Mouse (Mus musculus) embryonic facial prominence, embryonic 10.5 days (tissue): Measurements from ENCODE around the gene Rcc2. TPM values are rescaled to one million over a fixed set of nuclear protein-coding genes. Genes with fewer than 3 reads are reported as not detected.

ENCODE experiments used
- DNase-seq: peaks from one replicate; pipeline ENCODE4 v3.0.0-alpha.2; 2017; ENCODE audit warnings: low spot score
- H3K27ac ChIP-seq: fragments of 300-500 bp; sonication (generic); replicated peaks from 2 replicates; pipeline ENCODE4 v1.5.1; 2016; ENCODE audit warnings: mild to moderate bottlenecking
- H3K27me3 ChIP-seq: fragments of 300-500 bp; sonication (generic); replicated peaks from 2 replicates; pipeline ENCODE4 v1.6.1; 2016; ENCODE audit warnings: low read depth, mild to moderate bottlenecking; ENCODE audit not compliant: poor library complexity, severe bottlenecking
- H3K36me3 ChIP-seq: fragments of 300-500 bp; sonication (generic); replicated peaks from 2 replicates; pipeline ENCODE4 v1.6.1; 2016; ENCODE audit warnings: mild to moderate bottlenecking, moderate library complexity
- H3K4me1 ChIP-seq: fragments of 300-500 bp; sonication (generic); 2 replicates; pipeline ENCODE4 v1.6.1; 2016
- H3K4me3 ChIP-seq: fragments of 300-500 bp; sonication (generic); 2 replicates; pipeline ENCODE4 v1.5.1; 2016; ENCODE audit warnings: mild to moderate bottlenecking, moderate library complexity
- H3K9me3 ChIP-seq: fragments of 300-500 bp; sonication (generic); 2 replicates; pipeline ENCODE4 v1.6.1; 2016; ENCODE audit warnings: mild to moderate bottlenecking
- WGBS: fragments of 180-500 bp; shearing (Covaris S2); methylation state at CpG from one replicate; pipeline ENCODE4 v1.1.7; 2016; 5-methylcytosine and 5-hydroxymethylcytosine counted together
- polyA plus RNA-seq: library from polyadenylated mRNA; unstranded; fragments of >200 nt; fragmentation: Nextera tagmentation; extraction: Ambion mirVana; gene quantifications from 2 replicates; pipeline ENCODE4 v1.2.1, GENCODE M21; 2016

Gene Rcc2
- polyA plus RNA-seq, 1 experiment from 2014 or later: 54.4 TPM

DNA sequence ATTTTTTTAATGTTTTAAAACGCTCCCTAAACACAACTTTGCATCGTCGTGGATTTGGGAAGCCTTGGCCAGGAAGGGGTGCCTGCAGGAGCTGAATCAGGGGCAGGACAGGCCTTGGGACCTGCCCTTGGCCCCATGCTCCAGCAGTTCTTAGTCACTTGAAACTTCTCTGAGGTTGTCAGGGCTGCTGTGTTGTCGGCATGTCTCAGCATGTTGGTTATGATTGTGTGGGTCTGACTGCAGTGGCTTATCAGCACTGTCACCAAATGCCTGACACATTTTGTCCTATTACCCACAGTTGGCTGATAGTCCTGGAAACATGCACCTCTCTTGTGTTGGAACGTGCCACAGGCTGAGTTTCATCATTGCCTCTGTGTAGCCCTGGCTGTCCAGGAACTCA is 19.8 kb downstream of the Rcc2 start:
- Histone ChIP-seq H3K4me3 (no peak overlapping the region), H3K27ac (no peak overlapping the region), H3K27me3 (no peaks in the 10 kb centered on the region), H3K36me3 (peaks cover 100% of the 10 kb centered on the region), H3K4me1 (0 out of 2 replicates have a peak, but pooled peaks cover 7% of the 10 kb centered on the region), H3K9me3 (no peaks in the 10 kb centered on the region)
- no peak for DNase-seq
- 90% methylated on average over 5 of the region's 5 CpGs for WGBS

DNA sequence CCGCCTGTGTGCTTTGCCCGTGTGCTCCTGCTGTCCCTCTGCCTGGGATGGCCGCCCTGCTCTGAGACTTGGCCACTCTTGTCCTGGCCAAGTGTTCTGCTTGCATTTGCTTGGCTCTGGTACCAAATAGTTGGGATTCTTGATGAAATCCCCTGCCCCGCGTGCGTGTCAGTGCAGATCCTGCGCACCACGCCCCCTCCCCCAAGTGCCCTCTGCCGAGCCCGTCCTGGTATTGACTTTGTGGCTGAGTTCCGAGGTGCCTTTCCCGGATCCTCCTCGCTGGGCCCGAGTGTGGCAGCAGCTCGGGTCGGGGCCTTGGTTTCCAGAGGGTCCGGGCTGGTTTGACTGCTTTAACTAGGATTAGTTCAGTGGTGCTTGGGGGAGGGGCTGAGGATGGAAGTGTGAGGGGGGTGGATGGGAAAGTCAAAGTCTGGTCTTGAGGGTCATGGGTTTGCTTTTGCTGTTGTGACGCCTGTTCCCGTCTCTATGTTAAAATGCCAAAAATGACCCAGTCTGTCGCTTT is 21.7 kb downstream of the Rcc2 start:
- DNase-seq: peak; percentile 33
- Histone ChIP-seq H3K9me3 (no peaks in the 10 kb centered on the region), H3K4me1 (0 out of 2 replicates have a peak, but pooled peaks cover 7% of the 10 kb centered on the region), H3K27ac (no peak overlapping the region; the same call in 1 of the 2 replicates), H3K36me3 (peaks cover 100% of the 10 kb centered on the region), H3K4me3 (no peak overlapping the region), H3K27me3 (no peaks in the 10 kb centered on the region)
- WGBS: 85% methylated on average over 20 of the region's 20 CpGs

DNA sequence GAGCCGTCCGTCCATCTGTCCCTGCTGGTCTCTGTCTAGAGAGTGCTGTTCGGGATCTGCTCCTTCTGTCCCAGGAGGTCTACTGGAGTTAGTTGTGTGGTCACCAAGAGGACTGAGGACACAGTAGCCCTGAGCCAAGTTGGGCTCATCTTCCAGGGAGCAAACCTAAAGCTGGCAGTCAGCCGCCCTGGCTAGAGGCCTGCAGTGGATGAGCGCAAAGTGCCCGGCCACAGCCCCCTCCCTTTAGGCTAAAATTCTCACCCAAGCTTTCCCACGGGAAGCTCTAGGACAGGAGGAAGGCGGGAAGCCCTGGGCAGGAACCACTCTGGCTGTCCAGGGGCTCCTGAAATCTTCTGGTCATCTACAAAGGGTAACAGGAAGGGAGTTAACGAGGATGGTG is 22.4 kb downstream of the Rcc2 start:
- H3K36me3 ChIP-seq: peaks cover 100% of the 10 kb centered on the region
- WGBS: 78% methylated on average over 9 of the region's 9 CpGs

DNA sequence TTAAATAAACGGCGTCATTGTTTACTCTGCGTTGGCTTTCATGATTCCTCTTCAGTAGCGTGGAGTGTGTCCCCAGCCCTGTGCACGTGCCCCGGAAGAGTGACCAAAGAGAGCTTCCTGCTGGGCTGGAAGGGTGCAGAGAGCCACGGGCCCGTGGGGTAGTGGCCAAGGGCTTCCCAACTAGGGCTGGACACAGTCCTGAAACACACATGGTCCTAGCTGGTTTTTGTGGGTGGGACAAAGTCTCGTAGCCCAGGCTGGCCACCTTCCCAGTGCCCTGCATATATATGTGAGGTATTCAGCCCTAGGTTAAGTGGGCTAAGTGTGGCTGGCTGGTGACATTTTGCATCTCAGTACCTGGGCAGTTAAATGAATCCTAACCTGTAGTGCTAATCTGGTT is 22.9 kb downstream of the Rcc2 start:
- no peaks in the 10 kb centered on the region for H3K9me3 ChIP-seq
- no peak overlapping the region for H3K27ac ChIP-seq
- no peaks in the 10 kb centered on the region for H3K27me3 ChIP-seq
- peaks cover 97% of the 10 kb centered on the region for H3K36me3 ChIP-seq
- no peak for DNase-seq
- 86% methylated on average over 9 of the region's 9 CpGs for WGBS
- H3K4me1 ChIP-seq: 0 out of 2 replicates have a peak, but pooled peaks cover 7% of the 10 kb centered on the region
- H3K4me3 ChIP-seq: no peak overlapping the region

More for the DNA sequence above, 22.4 kb downstream of the Rcc2 start:
- Histone ChIP-seq H3K4me1 (0 out of 2 replicates have a peak, but pooled peaks cover 7% of the 10 kb centered on the region), H3K4me3 (no peak overlapping the region), H3K27ac (no peak overlapping the region), H3K9me3 (no peaks in the 10 kb centered on the region), H3K27me3 (no peaks in the 10 kb centered on the region)
- no peak for DNase-seq

DNA sequence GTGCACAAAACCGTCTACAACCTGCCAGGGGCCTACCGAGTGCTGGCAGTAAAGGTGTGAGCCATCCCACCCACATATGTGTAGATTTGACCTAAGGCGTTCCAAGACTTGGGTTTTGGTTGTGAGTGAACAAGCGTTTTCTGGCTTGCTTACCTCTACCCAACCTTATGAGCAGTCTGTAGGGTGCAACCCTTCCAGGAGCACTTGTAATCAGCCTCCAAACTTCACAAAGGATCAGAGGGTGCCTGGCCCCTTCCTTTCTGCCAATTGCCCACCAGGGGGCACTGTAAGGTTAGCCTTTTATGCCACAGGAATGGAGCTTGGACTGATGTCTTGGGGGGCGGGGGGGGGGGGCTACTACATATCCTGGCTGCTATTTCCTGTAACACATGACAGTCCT is 23.5 kb downstream of the Rcc2 start:
- peaks cover 91% of the 10 kb centered on the region for H3K36me3 ChIP-seq
- 0 out of 2 replicates have a peak, but pooled peaks cover 7% of the 10 kb centered on the region for H3K4me1 ChIP-seq
- H3K27ac ChIP-seq: no peak overlapping the region
- H3K9me3 ChIP-seq: no peaks in the 10 kb centered on the region
- peak; percentile 67 for DNase-seq
- H3K4me3 ChIP-seq: no peak overlapping the region
- H3K27me3 ChIP-seq: no peaks in the 10 kb centered on the region
- 63% methylated on average over 5 of the region's 5 CpGs for WGBS

DNA sequence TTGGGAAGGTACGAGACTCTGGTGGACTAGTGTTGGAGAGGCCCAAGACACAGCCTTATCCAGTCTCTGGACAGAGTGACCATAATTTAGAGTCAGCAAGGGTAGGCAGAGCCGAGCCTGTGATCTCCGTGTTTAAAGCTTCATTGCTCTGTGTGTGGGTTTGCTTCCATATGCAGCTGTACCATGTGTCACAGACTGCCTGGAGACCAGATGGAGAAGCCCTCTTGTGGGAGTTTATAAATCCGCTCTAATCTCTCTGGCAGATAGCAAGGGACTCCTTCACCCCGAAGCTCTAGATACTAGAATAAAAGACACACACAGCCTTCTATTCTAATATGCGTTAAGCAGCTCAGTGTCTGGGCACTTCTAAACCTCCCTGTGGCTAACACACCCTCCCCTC is 24.4 kb downstream of the Rcc2 start:
- no peak overlapping the region for H3K4me3 ChIP-seq
- H3K9me3 ChIP-seq: no peaks in the 10 kb centered on the region
- no peak overlapping the region for H3K27ac ChIP-seq
- peaks cover 82% of the 10 kb centered on the region for H3K36me3 ChIP-seq
- H3K27me3 ChIP-seq: no peaks in the 10 kb centered on the region
- WGBS: 84% methylated on average over 6 of the region's 6 CpGs
- no peak for DNase-seq
- 0 out of 2 replicates have a peak, but pooled peaks cover 7% of the 10 kb centered on the region for H3K4me1 ChIP-seq

DNA sequence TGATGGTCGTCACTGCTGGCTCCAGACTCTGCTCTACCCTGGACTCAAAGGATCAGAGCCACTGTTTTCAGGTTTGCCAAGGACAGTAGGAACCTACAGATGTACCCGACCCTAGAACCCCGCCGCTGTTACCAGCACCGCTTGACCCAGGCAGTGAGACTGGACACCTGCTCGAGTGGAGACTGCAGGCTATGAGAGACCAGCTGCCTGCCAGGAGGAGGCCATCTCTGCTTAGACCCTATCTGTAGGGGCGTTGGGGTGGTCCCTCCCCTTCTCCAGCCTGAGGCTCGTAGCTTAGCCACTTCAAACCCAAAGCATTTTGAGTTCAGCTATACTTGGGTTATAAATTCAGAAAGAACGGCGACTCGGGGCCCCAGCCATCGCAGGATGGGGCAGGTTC is 26.6 kb downstream of the Rcc2 start:
- Histone ChIP-seq H3K9me3 (no peaks in the 10 kb centered on the region), H3K27ac (no peak overlapping the region), H3K4me3 (no peak overlapping the region), H3K27me3 (no peaks in the 10 kb centered on the region), H3K36me3 (peaks cover 60% of the 10 kb centered on the region), H3K4me1 (0 out of 2 replicates have a peak, but pooled peaks cover 6% of the 10 kb centered on the region)
- 86% methylated on average over 12 of the region's 12 CpGs for WGBS
- no peak for DNase-seq

DNA sequence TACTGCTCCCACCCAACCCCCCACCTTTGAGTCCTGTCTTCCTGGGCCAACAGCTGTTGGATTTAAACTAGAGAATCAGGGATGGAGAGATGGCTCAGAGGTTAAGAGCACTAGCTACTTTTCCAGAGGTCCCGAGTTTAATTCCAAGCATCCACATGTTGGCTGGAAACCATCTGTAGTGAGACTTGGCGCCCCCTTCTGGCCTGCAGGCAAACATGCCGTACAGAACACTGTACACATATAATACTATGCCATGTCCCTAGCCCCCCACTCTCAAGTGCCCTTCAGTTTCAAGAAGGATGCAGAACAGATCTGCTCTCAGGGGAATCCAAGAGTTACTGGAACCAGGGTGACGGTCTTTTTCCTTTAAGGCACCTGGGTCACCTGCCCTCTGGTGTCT is 31.3 kb downstream of the Rcc2 start:
- Histone ChIP-seq H3K36me3 (peaks cover 13% of the 10 kb centered on the region), H3K9me3 (no peaks in the 10 kb centered on the region), H3K4me1 (no peaks in the 10 kb centered on the region), H3K27me3 (no peaks in the 10 kb centered on the region), H3K4me3 (no peak overlapping the region), H3K27ac (no peak overlapping the region)
- WGBS: 84% methylated on average over 4 of the region's 4 CpGs
- no peak for DNase-seq

DNA sequence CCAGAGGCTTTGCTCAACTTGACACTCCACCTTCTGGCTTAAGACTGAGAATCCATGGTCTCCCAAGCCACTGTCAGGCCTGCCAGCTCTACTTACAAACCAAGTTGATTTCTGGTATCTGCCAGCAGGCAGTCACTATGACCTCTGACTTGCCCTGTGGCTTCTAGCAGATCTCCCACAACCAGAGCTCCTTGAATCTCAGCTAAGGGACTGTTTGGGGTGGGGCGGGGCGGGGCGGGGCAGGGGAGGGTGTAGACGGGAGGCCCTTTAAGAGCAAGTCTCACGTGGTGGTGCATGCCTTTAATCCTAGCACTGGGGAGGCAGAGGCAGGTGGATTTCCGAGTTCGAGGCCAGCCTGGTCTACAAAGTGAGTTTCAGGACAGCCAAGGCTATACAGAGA is 32.5 kb downstream of the Rcc2 start:
- no peaks in the 10 kb centered on the region for H3K9me3 ChIP-seq
- DNase-seq: no peak
- H3K27me3 ChIP-seq: no peaks in the 10 kb centered on the region
- peaks cover under 1% of the 10 kb centered on the region; the same call in 1 of the 2 replicates for H3K36me3 ChIP-seq
- H3K27ac ChIP-seq: no peak overlapping the region
- no peaks in the 10 kb centered on the region for H3K4me1 ChIP-seq
- 75% methylated on average over 7 of the region's 7 CpGs for whole genome bisulfite sequencing
- no peak overlapping the region for H3K4me3 ChIP-seq

DNA sequence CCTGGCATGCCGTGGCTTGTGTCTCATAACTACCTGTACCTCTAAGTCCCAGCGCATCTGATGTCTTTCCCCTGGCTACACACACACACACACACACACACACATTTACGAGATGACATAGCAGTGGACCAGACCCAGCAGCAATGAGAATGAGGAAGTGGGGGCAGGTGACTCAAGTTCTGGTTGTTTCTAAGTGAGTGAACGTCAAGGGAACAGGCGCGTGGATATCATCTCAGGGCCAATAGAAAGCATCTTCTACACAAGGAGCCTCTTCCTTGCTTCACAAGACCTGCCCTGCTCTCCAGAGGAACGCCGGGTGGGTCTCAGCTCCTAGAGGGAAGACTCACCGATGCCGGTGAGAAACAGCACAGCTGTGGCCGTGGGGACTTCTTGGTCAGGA is 40.3 kb downstream of the Rcc2 start:
- H3K36me3 ChIP-seq: no peaks in the 10 kb centered on the region
- H3K27me3 ChIP-seq: no peaks in the 10 kb centered on the region
- DNase-seq: no peak
- no peak overlapping the region for H3K27ac ChIP-seq
- no peak overlapping the region for H3K4me3 ChIP-seq
- 90% methylated on average over 11 of the region's 11 CpGs for WGBS
- H3K9me3 ChIP-seq: no peaks in the 10 kb centered on the region
- H3K4me1 ChIP-seq: peaks cover 15% of the 10 kb centered on the region

DNA sequence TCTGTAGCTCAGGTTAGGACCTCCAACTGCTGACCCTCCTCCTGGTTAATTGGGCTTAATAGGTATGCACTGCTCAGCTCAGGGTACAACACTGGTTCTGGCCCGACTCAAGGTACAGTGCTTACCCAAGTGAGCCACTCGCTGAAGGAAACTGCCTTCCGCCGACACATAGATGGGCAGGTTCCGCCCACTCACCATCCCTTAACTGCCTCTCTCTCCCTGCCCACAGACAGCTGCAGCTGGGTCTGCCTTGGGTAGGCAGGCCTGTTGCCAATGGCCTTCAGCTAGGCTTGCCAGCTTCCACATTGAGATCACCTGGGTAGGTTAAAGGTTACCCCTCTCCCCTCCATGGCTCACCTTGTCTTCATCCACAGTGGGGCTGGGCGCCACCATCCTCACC is 41.1 kb downstream of the Rcc2 start:
- H3K4me3 ChIP-seq: no peak overlapping the region
- peaks cover 15% of the 10 kb centered on the region for H3K4me1 ChIP-seq
- no peaks in the 10 kb centered on the region for H3K27me3 ChIP-seq
- no peaks in the 10 kb centered on the region for H3K36me3 ChIP-seq
- 91% methylated on average over 6 of the region's 6 CpGs for WGBS
- DNase-seq: no peak
- H3K27ac ChIP-seq: no peak overlapping the region
- H3K9me3 ChIP-seq: no peaks in the 10 kb centered on the region

DNA sequence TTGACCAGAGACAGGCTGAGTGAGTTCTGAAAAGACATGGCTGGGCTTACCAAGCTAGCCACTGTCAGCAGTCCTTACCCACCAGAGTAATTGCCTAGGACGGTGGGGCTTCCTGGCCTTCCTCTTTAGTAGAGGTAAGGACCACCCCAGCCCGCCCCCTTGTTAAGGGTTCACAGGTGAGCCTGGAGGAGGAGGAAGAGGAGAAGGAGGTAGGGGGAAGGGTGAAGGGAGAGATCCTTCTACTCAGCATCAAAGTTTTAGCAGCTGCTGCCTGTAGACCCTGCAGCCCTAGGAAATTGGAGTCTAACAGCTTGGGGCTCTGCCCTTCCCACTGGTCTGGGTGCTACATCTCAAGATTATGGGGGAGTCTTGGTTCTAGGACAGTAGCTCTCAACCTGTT is 42.2 kb downstream of the Rcc2 start, which contains the start of gene Padi6:
TSS of gene Padi6 (minus strand) at position 101 of the 400 bp plus-strand sequence.
- Histone ChIP-seq H3K36me3 (no peaks in the 10 kb centered on the region), H3K27ac (no peak within 1 kb of the TSS)

DNA sequence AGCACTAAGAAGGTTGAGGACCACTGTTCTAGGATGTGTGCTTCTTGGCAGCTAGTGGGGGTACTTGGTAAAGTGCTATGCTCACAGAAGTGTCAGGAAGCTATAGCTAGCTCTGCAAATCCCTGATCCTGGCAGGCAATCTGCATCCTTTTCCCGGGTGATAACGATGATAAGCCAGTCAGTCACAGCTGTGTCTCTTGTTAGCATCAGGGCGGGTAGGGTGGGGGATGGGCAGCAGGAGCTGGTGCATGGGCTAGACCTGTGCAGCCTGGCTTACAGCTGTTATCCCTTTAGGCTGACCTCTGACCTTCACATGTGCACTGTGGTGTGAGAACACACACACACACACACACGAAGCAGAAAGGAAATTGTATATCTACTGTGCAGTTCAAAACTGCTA is 42.7 kb downstream of the Rcc2 start:
- peak; percentile 32 for DNase-seq

More for the DNA sequence above, 42.2 kb downstream of the Rcc2 start, which contains the start of gene Padi6:
- WGBS: 81% methylated on average over 2 of the region's 2 CpGs
- DNase-seq: no peak
- H3K4me3 ChIP-seq: no peak within 1 kb of the TSS
- H3K27me3 ChIP-seq: peaks cover 6% of the 10 kb centered on the region
- H3K4me1 ChIP-seq: peaks cover 22% of the 10 kb centered on the region
- H3K9me3 ChIP-seq: no peaks in the 10 kb centered on the region

More for the DNA sequence above, 42.7 kb downstream of the Rcc2 start:
- Histone ChIP-seq H3K4me1 (peaks cover 27% of the 10 kb centered on the region), H3K27ac (no peak overlapping the region), H3K4me3 (no peak overlapping the region), H3K9me3 (no peaks in the 10 kb centered on the region), H3K27me3 (peaks cover 12% of the 10 kb centered on the region), H3K36me3 (no peaks in the 10 kb centered on the region)
- 54% methylated on average over 4 of the region's 4 CpGs for WGBS
